Mouse (Mus musculus): ENCODE data around the gene Jsrp1. TPM values are rescaled to one million over a fixed set of nuclear protein-coding genes. Genes with fewer than 3 reads are reported as not detected.

The Jsrp1 gene
- polyA plus RNA-seq, 1 experiment from 2014 or later, result 0.65 TPM

- 64% methylated on average over 2 of the region's 2 CpGs for WGBS
- no peak overlapping the region for H3K27ac ChIP-seq
- peak; percentile 73 for DNase-seq (ENCODE audit: low spot score)
- H3K27me3 ChIP-seq (ENCODE audit: insufficient read depth, poor library complexity, severe bottlenecking), result no peaks in the 10 kb centered on the region
- H3K9me3 ChIP-seq, result no peaks in the 10 kb centered on the region
- H3K4me1 ChIP-seq (replicated peaks), result peaks cover 8% of the 10 kb centered on the region; the same call in 1 of the 2 replicates
- peaks cover 100% of the 10 kb centered on the region for H3K36me3 ChIP-seq
- H3K4me3 ChIP-seq, result no peak overlapping the region
Observed at GRCm38 (mm10) chr10:80774549-80774948, 38.7 kb downstream of the Jsrp1 start.

- Histone ChIP-seq H3K36me3 (peaks cover 100% of the 10 kb centered on the region), H3K27ac (no peak overlapping the region), H3K27me3 (ENCODE audit: insufficient read depth, poor library complexity, severe bottlenecking) (no peaks in the 10 kb centered on the region), H3K4me1 (replicated peaks) (peaks cover 8% of the 10 kb centered on the region; the same call in 1 of the 2 replicates), H3K4me3 (no peak overlapping the region), H3K9me3 (no peaks in the 10 kb centered on the region)
- no peak for DNase-seq (ENCODE audit: low spot score)
- WGBS, result 89% methylated on average over 5 of the region's 5 CpGs
Observed at GRCm38 (mm10) chr10:80773816-80774215, 39.5 kb downstream of the Jsrp1 start.

GRCm38 (mm10) chr10:80768365-80768764 is 44.9 kb downstream of the Jsrp1 start:
- Histone ChIP-seq H3K27ac (no peak overlapping the region), H3K9me3 (no peaks in the 10 kb centered on the region), H3K36me3 (peaks cover 99% of the 10 kb centered on the region), H3K4me3 (no peak overlapping the region), H3K27me3 (ENCODE audit: insufficient read depth, poor library complexity, severe bottlenecking) (no peaks in the 10 kb centered on the region), H3K4me1 (replicated peaks) (peaks cover 7% of the 10 kb centered on the region)
- WGBS, result 88% methylated on average over 6 of the region's 6 CpGs
- DNase-seq (ENCODE audit: low spot score), result no peak

GRCm38 (mm10) chr10:80766161-80766815 is 47.0 kb downstream of the Jsrp1 start:
- H3K27ac ChIP-seq, result no peak overlapping the region
- WGBS, result 76% methylated on average over 10 of the region's 10 CpGs
- H3K4me1 ChIP-seq (replicated peaks), result peaks cover 12% of the 10 kb centered on the region
- H3K27me3 ChIP-seq (ENCODE audit: insufficient read depth, poor library complexity, severe bottlenecking), result no peaks in the 10 kb centered on the region
- no peaks in the 10 kb centered on the region for H3K9me3 ChIP-seq
- H3K36me3 ChIP-seq, result peaks cover 88% of the 10 kb centered on the region
- H3K4me3 ChIP-seq, result no peak overlapping the region
- DNase-seq (ENCODE audit: low spot score), result no peak

- Histone ChIP-seq H3K36me3 (peaks cover 82% of the 10 kb centered on the region), H3K27me3 (ENCODE audit: insufficient read depth, poor library complexity, severe bottlenecking) (no peaks in the 10 kb centered on the region), H3K27ac (no peak overlapping the region), H3K4me1 (replicated peaks) (peaks cover 16% of the 10 kb centered on the region), H3K9me3 (no peaks in the 10 kb centered on the region), H3K4me3 (no peak overlapping the region)
- WGBS, result 89% methylated on average over 2 of the region's 2 CpGs
- DNase-seq (ENCODE audit: low spot score), result no peak
Observed at GRCm38 (mm10) chr10:80765746-80766145, 47.6 kb downstream of the Jsrp1 start.

- 88% methylated on average over 2 of the region's 2 CpGs for WGBS
- peaks cover 36% of the 10 kb centered on the region for H3K4me1 ChIP-seq (replicated peaks)
- no peaks in the 10 kb centered on the region for H3K27me3 ChIP-seq (ENCODE audit: insufficient read depth, poor library complexity, severe bottlenecking)
- no peak overlapping the region for H3K27ac ChIP-seq
- DNase-seq (ENCODE audit: low spot score), result no peak
- no peaks in the 10 kb centered on the region for H3K9me3 ChIP-seq
- H3K36me3 ChIP-seq, result peaks cover 60% of the 10 kb centered on the region
- H3K4me3 ChIP-seq, result no peak overlapping the region
Observed at GRCm38 (mm10) chr10:80763502-80763901, 49.8 kb downstream of the Jsrp1 start.

- WGBS, result 75% methylated on average over 3 of the region's 3 CpGs
- Histone ChIP-seq H3K27me3 (ENCODE audit: insufficient read depth, poor library complexity, severe bottlenecking) (no peaks in the 10 kb centered on the region), H3K9me3 (no peaks in the 10 kb centered on the region), H3K36me3 (peaks cover 45% of the 10 kb centered on the region), H3K4me3 (no peak overlapping the region), H3K4me1 (replicated peaks) (peaks cover 53% of the 10 kb centered on the region), H3K27ac (no peak overlapping the region)
- no peak for DNase-seq (ENCODE audit: low spot score)
Observed at GRCm38 (mm10) chr10:80761821-80762220, 51.5 kb downstream of the Jsrp1 start.

GRCm38 (mm10) chr10:80760596-80761524 is 52.4 kb downstream of the Jsrp1 start:
- Histone ChIP-seq H3K4me3 (no peak overlapping the region), H3K27ac (no peak overlapping the region), H3K4me1 (replicated peaks) (peaks cover 55% of the 10 kb centered on the region), H3K27me3 (ENCODE audit: insufficient read depth, poor library complexity, severe bottlenecking) (no peaks in the 10 kb centered on the region), H3K36me3 (peaks cover 35% of the 10 kb centered on the region), H3K9me3 (no peaks in the 10 kb centered on the region)
- 87% methylated on average over 4 of the region's 4 CpGs for WGBS
- no peak for DNase-seq (ENCODE audit: low spot score)

GRCm38 (mm10) chr10:80758651-80759050 is 54.6 kb downstream of the Jsrp1 start:
- no peak for DNase-seq (ENCODE audit: low spot score)
- H3K4me3 ChIP-seq, result peak overlapping the region; percentile 7; the same call in 1 of the 2 replicates

More at GRCm38 (mm10) chr10:80758651-80759050, 54.6 kb downstream of the Jsrp1 start:
- peaks cover 63% of the 10 kb centered on the region for H3K4me1 ChIP-seq (replicated peaks)
- peaks cover 13% of the 10 kb centered on the region; the same call in 1 of the 2 replicates for H3K36me3 ChIP-seq
- 85% methylated on average over 7 of the region's 7 CpGs for WGBS
- no peaks in the 10 kb centered on the region for H3K9me3 ChIP-seq
- no peaks in the 10 kb centered on the region for H3K27me3 ChIP-seq (ENCODE audit: insufficient read depth, poor library complexity, severe bottlenecking)
- H3K27ac ChIP-seq, result no peak overlapping the region

MicroRNAs within 50 kb of the gene (microRNA counts, 519-probe panel; counts per million panel counts)
- 1,255 counts per million, percentile 77 among the panel's probes with 10 or more counts for microRNA mmu-miR-1982

Other genes starting within 250 kb of the Jsrp1 start
- 6.9 and 7.3 TPM in 2 replicates for gene Klf16, start 236.2 kb downstream of the Jsrp1 start, polyA plus RNA-seq (2016; fragmentation: Nextera tagmentation; extraction: Ambion mirVana)
- 89.1 and 109 TPM in 2 replicates for gene Abhd17a, start 223.2 kb downstream of the Jsrp1 start, polyA plus RNA-seq (2016; fragmentation: Nextera tagmentation; extraction: Ambion mirVana)
- gene Scamp4, start 210.6 kb downstream of the Jsrp1 start, polyA plus RNA-seq (2016; fragmentation: Nextera tagmentation; extraction: Ambion mirVana), result 89.9 and 92.0 TPM in 2 replicates
- 11.0 and 11.3 TPM in 2 replicates for gene Adat3, start 210.6 kb downstream of the Jsrp1 start, polyA plus RNA-seq (2016; fragmentation: Nextera tagmentation; extraction: Ambion mirVana)
- gene Gm49322, start 207.5 kb downstream of the Jsrp1 start, polyA plus RNA-seq (2016; fragmentation: Nextera tagmentation; extraction: Ambion mirVana), result 4.6 and 5.5 TPM in 2 replicates
- 169 and 180 TPM in 2 replicates for gene Csnk1g2, start 190.7 kb downstream of the Jsrp1 start, polyA plus RNA-seq (2016; fragmentation: Nextera tagmentation; extraction: Ambion mirVana)
- 77.0 and 77.1 TPM in 2 replicates for gene Btbd2, start 156.4 kb downstream of the Jsrp1 start, polyA plus RNA-seq (2016; fragmentation: Nextera tagmentation; extraction: Ambion mirVana)
- gene Mknk2, start 135.4 kb downstream of the Jsrp1 start, polyA plus RNA-seq (2016; fragmentation: Nextera tagmentation; extraction: Ambion mirVana), result 93.2 and 97.8 TPM in 2 replicates
- gene Mob3a, start 111.5 kb downstream of the Jsrp1 start, polyA plus RNA-seq (2016; fragmentation: Nextera tagmentation; extraction: Ambion mirVana), result 68.8 and 77.2 TPM in 2 replicates
- gene Izumo4, start 111.3 kb downstream of the Jsrp1 start, polyA plus RNA-seq (2016; fragmentation: Nextera tagmentation; extraction: Ambion mirVana), result 13.7 and 18.7 TPM in 2 replicates
- gene Ap3d1, start 71.2 kb downstream of the Jsrp1 start, polyA plus RNA-seq (2016; fragmentation: Nextera tagmentation; extraction: Ambion mirVana), result 59.9 and 65.8 TPM in 2 replicates
- 20.3 and 22.8 TPM in 2 replicates for gene Dot1l, start 58.3 kb downstream of the Jsrp1 start, polyA plus RNA-seq (2016; fragmentation: Nextera tagmentation; extraction: Ambion mirVana)
- gene Sf3a2, start 15.3 kb downstream of the Jsrp1 start, polyA plus RNA-seq (2016; fragmentation: Nextera tagmentation; extraction: Ambion mirVana), result 109 and 119 TPM in 2 replicates
- 189 and 192 TPM in 2 replicates for gene Plekhj1, start 14.9 kb downstream of the Jsrp1 start, polyA plus RNA-seq (2016; fragmentation: Nextera tagmentation; extraction: Ambion mirVana)
- gene Amh, start 8.3 kb downstream of the Jsrp1 start, polyA plus RNA-seq (2016; fragmentation: Nextera tagmentation; extraction: Ambion mirVana), result 0.12 and 0.16 TPM in 2 replicates
- 2,287 and 2,328 TPM in 2 replicates for gene Oaz1, start 13.2 kb upstream of the Jsrp1 start, polyA plus RNA-seq (2016; fragmentation: Nextera tagmentation; extraction: Ambion mirVana)
- 0.61 and 0.93 TPM in 2 replicates for gene Lingo3, start 30.5 kb upstream of the Jsrp1 start, polyA plus RNA-seq (2016; fragmentation: Nextera tagmentation; extraction: Ambion mirVana)
- 314 and 327 TPM in 2 replicates for gene Lsm7, start 41.7 kb upstream of the Jsrp1 start, polyA plus RNA-seq (2016; fragmentation: Nextera tagmentation; extraction: Ambion mirVana)
- 46.3 and 52.9 TPM in 2 replicates for gene Sppl2b, start 41.8 kb upstream of the Jsrp1 start, polyA plus RNA-seq (2016; fragmentation: Nextera tagmentation; extraction: Ambion mirVana)
- gene Tmprss9, start 58.4 kb upstream of the Jsrp1 start, polyA plus RNA-seq (2016; fragmentation: Nextera tagmentation; extraction: Ambion mirVana), result 0.04 and 0.14 TPM in 2 replicates
- gene Timm13, start 87.5 kb upstream of the Jsrp1 start, polyA plus RNA-seq (2016; fragmentation: Nextera tagmentation; extraction: Ambion mirVana), result 374 and 391 TPM in 2 replicates
- 65.8 and 78.4 TPM in 2 replicates for gene Lmnb2, start 104.7 kb upstream of the Jsrp1 start, polyA plus RNA-seq (2016; fragmentation: Nextera tagmentation; extraction: Ambion mirVana)
- gene Gadd45b, start 116.6 kb upstream of the Jsrp1 start, polyA plus RNA-seq (2016; fragmentation: Nextera tagmentation; extraction: Ambion mirVana), result 9.8 and 11.8 TPM in 2 replicates
- gene Gng7, start 201.4 kb upstream of the Jsrp1 start, polyA plus RNA-seq (2016; fragmentation: Nextera tagmentation; extraction: Ambion mirVana), result 7.1 and 8.6 TPM in 2 replicates
- gene Diras1, start 212.2 kb upstream of the Jsrp1 start, polyA plus RNA-seq (2016; fragmentation: Nextera tagmentation; extraction: Ambion mirVana), result 4.6 and 9.8 TPM in 2 replicates
- gene Slc39a3, start 223.9 kb upstream of the Jsrp1 start, polyA plus RNA-seq (2016; fragmentation: Nextera tagmentation; extraction: Ambion mirVana), result 16.9 and 26.7 TPM in 2 replicates
- gene Sgta, start 246.7 kb upstream of the Jsrp1 start, polyA plus RNA-seq (2016; fragmentation: Nextera tagmentation; extraction: Ambion mirVana), result 276 and 320 TPM in 2 replicates